Mouse (Mus musculus) hindbrain, embryonic 14.5 days (tissue): ENCODE results near the gene Nomo1. TPM values are rescaled to one million over a fixed set of nuclear protein-coding genes. Genes with fewer than 3 reads are reported as not detected.

Source experiments
- ATAC-seq: fragments of 200-750 bp; cut with Nextera tagmentation; 2 replicates; pipeline ENCODE4 v1.8.0; 2017; ENCODE audit warnings: moderate number of reproducible peaks, mild to moderate bottlenecking, moderate TSS enrichment, moderate library complexity; ENCODE audit not compliant: low FRiP score
- DNase-seq: peaks from one replicate; pipeline ENCODE4 v3.0.0-alpha.2; 2015; ENCODE audit warnings: low spot score
- H3K27ac ChIP-seq: fragments of 300-500 bp; sonication (generic); 2 replicates; pipeline ENCODE4 v1.5.1; 2014; ENCODE audit warnings: mild to moderate bottlenecking, moderate library complexity
- H3K27me3 ChIP-seq: fragments of 300-500 bp; sonication (generic); 2 replicates; pipeline ENCODE4 v1.6.1; 2014; ENCODE audit warnings: mild to moderate bottlenecking, low read length, mixed read lengths; ENCODE audit not compliant: control insufficient read depth, insufficient read depth
- H3K36me3 ChIP-seq: fragments of 300-500 bp; sonication (generic); replicated peaks from 2 replicates; pipeline ENCODE4 v1.6.1; 2014; ENCODE audit not compliant: control insufficient read depth, insufficient read depth
- H3K4me1 ChIP-seq: fragments of 300-500 bp; sonication (generic); replicated peaks from 2 replicates; pipeline ENCODE4 v1.6.1; 2014; ENCODE audit warnings: antibody characterized with exemption, low read length, mixed read lengths; ENCODE audit not compliant: control insufficient read depth, insufficient read depth
- H3K4me2 ChIP-seq: fragments of 300-500 bp; sonication (generic); replicated peaks from 2 replicates; pipeline ENCODE4 v1.6.1; 2014; ENCODE audit warnings: mild to moderate bottlenecking, moderate library complexity
- H3K4me3 ChIP-seq: fragments of 300-500 bp; sonication (generic); replicated peaks from 2 replicates; pipeline ENCODE4 v1.5.1; 2014; ENCODE audit warnings: mild to moderate bottlenecking, low read length
- H3K9ac ChIP-seq: fragments of 300-500 bp; sonication (generic); 2 replicates; pipeline ENCODE4 v1.6.1; 2014
- H3K9me3 ChIP-seq: fragments of 300-500 bp; sonication (generic); 2 replicates; pipeline ENCODE4 v1.6.1; 2016; ENCODE audit warnings: low read length; ENCODE audit not compliant: control insufficient read depth
- WGBS: fragments of 180-500 bp; shearing (Covaris S2); extraction: QIAGEN DNeasy Blood & Tissue Kit; methylation state at CpG from one replicate; pipeline ENCODE4 v1.1.7; 2014; 5-methylcytosine and 5-hydroxymethylcytosine counted together
- polyA plus RNA-seq: library from polyadenylated mRNA; unstranded; fragments of >200 nt; fragmentation: Nextera tagmentation; extraction: Ambion mirVana; gene quantifications from 2 replicates; pipeline ENCODE4 v1.2.1, GENCODE M21; 2014

The Nomo1 gene
- polyA plus RNA-seq, 1 experiment from 2014 or later, result 29.3 TPM

GRCm38 (mm10) chr7:46035468-46035867, 2.0 kb downstream of the Nomo1 start:
- Histone ChIP-seq H3K27ac (no peak overlapping the region), H3K9me3 (no peaks in the 10 kb centered on the region), H3K27me3 (no peaks in the 10 kb centered on the region), H3K4me2 (no peak overlapping the region), H3K4me1 (peaks cover 10% of the 10 kb centered on the region), H3K4me3 (no peak overlapping the region), H3K9ac (no peak overlapping the region), H3K36me3 (peaks cover 33% of the 10 kb centered on the region)
- DNase-seq (no peak), ATAC-seq (no peak)
- 81% methylated on average over 2 of the region's 2 CpGs for WGBS

GRCm38 (mm10) chr7:46037433-46037832, 3.9 kb downstream of the Nomo1 start:
- WGBS, result 94% methylated on average over 6 of the region's 6 CpGs
- DNase-seq, result no peak
- peaks cover 52% of the 10 kb centered on the region for H3K36me3 ChIP-seq
- ATAC-seq, result no peak
- no peak overlapping the region for H3K27ac ChIP-seq
- peaks cover 10% of the 10 kb centered on the region for H3K4me1 ChIP-seq
- H3K9me3 ChIP-seq, result no peaks in the 10 kb centered on the region
- H3K9ac ChIP-seq, result no peak overlapping the region
- H3K4me3 ChIP-seq, result no peak overlapping the region
- H3K4me2 ChIP-seq, result no peak overlapping the region
- H3K27me3 ChIP-seq, result no peaks in the 10 kb centered on the region

- H3K27ac ChIP-seq, result no peak overlapping the region
- no peak overlapping the region for H3K9ac ChIP-seq
- ATAC-seq, result no peak
- H3K4me2 ChIP-seq, result no peak overlapping the region
- peaks cover 3% of the 10 kb centered on the region for H3K4me1 ChIP-seq
- no peaks in the 10 kb centered on the region for H3K9me3 ChIP-seq
- peaks cover 76% of the 10 kb centered on the region for H3K36me3 ChIP-seq
- H3K27me3 ChIP-seq, result no peaks in the 10 kb centered on the region
- 69% methylated on average over 2 of the region's 2 CpGs for WGBS
- no peak for DNase-seq
- no peak overlapping the region for H3K4me3 ChIP-seq
Observed at GRCm38 (mm10) chr7:46039873-46040272, 6.4 kb downstream of the Nomo1 start.

- whole genome bisulfite sequencing, result 96% methylated on average over 10 of the region's 10 CpGs
- no peak for ATAC-seq
- Histone ChIP-seq H3K4me3 (no peak overlapping the region), H3K4me2 (no peak overlapping the region), H3K4me1 (no peaks in the 10 kb centered on the region), H3K9me3 (no peaks in the 10 kb centered on the region), H3K36me3 (peaks cover 92% of the 10 kb centered on the region), H3K27ac (no peak overlapping the region), H3K27me3 (no peaks in the 10 kb centered on the region), H3K9ac (no peak overlapping the region)
- DNase-seq, result no peak
Observed at GRCm38 (mm10) chr7:46044106-46044505, 10.6 kb downstream of the Nomo1 start.

- DNase-seq (no peak), ATAC-seq (no peak)
- Histone ChIP-seq H3K4me2 (no peak overlapping the region), H3K9ac (no peak overlapping the region), H3K4me1 (no peaks in the 10 kb centered on the region), H3K27me3 (no peaks in the 10 kb centered on the region), H3K27ac (no peak overlapping the region), H3K9me3 (no peaks in the 10 kb centered on the region), H3K36me3 (peaks cover 86% of the 10 kb centered on the region), H3K4me3 (no peak overlapping the region)
- 94% methylated on average over 11 of the region's 11 CpGs for WGBS
Observed at GRCm38 (mm10) chr7:46045882-46046281, 12.4 kb downstream of the Nomo1 start.

DNA sequence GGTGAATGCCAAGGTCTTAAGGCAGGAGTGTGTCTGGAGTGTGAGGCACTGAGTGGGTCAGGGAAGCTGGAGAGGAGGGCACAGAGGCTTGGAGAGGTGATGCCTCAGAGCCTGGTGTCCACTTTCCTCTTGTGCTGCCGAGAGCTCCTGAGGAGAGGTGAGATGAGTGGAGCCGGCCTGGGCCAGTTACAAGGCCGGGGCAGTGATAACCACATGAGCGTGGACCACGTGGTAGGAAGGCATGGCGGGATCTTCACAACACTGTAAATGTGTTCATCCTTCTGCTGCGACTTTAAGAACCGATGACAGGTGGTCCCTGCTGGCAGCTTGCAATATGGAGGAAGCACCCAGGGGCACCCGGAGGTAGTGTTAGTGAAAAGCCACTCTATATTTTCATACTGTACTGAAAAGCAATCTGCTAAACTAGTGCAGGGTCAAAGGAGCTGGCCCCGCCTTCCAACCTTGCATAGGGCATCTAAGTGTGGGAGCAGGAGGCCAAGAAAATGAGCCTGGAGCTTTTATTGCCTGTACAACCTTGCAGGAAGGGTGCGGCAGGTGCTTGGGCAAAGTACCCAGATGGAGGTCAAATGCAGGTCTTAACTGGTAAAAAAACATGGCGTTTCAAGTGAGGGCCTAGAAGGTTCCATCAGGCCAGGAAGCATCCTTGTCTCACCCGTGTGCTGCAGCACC, 14.5 kb downstream of the Nomo1 start:
- H3K9ac ChIP-seq, result no peak overlapping the region
- H3K27me3 ChIP-seq, result no peaks in the 10 kb centered on the region
- H3K9me3 ChIP-seq, result no peaks in the 10 kb centered on the region
- 94% methylated on average over 13 of the region's 13 CpGs for WGBS
- peaks cover 79% of the 10 kb centered on the region for H3K36me3 ChIP-seq
- H3K27ac ChIP-seq, result no peak overlapping the region
- H3K4me3 ChIP-seq, result no peak overlapping the region
- DNase-seq, result no peak
- H3K4me1 ChIP-seq, result no peaks in the 10 kb centered on the region
- ATAC-seq, result no peak
- no peak overlapping the region for H3K4me2 ChIP-seq

DNA sequence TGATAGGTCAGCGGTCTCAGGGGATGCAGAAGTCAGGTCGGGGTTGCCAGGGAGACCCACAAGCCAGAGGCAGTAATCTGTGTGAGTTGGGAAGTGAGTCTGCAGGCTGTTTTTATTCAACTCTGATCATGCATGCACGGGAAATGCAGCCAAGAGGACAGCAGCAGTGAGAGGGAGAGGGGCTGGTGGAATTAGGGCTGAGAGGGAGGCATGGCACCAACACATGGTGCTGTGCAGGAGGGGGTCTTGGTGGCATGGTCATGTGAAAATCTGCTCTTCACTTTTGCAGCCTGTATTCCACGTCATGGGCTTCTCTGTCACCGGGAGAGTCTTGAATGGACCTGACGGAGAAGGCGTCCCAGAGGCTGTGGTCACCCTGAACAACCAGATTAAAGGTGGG, 16.5 kb downstream of the Nomo1 start:
- H3K27me3 ChIP-seq, result no peaks in the 10 kb centered on the region
- H3K4me3 ChIP-seq, result no peak overlapping the region
- no peak for DNase-seq
- ATAC-seq, result no peak
- peaks cover 79% of the 10 kb centered on the region for H3K36me3 ChIP-seq
- no peak overlapping the region for H3K4me2 ChIP-seq
- H3K4me1 ChIP-seq, result no peaks in the 10 kb centered on the region
- H3K27ac ChIP-seq, result no peak overlapping the region
- no peaks in the 10 kb centered on the region for H3K9me3 ChIP-seq
- WGBS, result 72% methylated on average over 7 of the region's 7 CpGs
- no peak overlapping the region for H3K9ac ChIP-seq

GRCm38 (mm10) chr7:46052161-46052821, 18.8 kb downstream of the Nomo1 start:
- WGBS, result 94% methylated on average over 4 of the region's 4 CpGs
- H3K4me2 ChIP-seq, result no peak overlapping the region
- H3K27ac ChIP-seq, result no peak overlapping the region
- ATAC-seq, result no peak
- no peak overlapping the region for H3K9ac ChIP-seq
- H3K27me3 ChIP-seq, result no peaks in the 10 kb centered on the region
- H3K9me3 ChIP-seq, result no peaks in the 10 kb centered on the region
- DNase-seq, result no peak
- peaks cover 81% of the 10 kb centered on the region for H3K36me3 ChIP-seq
- H3K4me3 ChIP-seq, result no peak overlapping the region
- H3K4me1 ChIP-seq, result no peaks in the 10 kb centered on the region

GRCm38 (mm10) chr7:46053566-46053965, 20.1 kb downstream of the Nomo1 start:
- H3K27ac ChIP-seq, result no peak overlapping the region
- no peak for DNase-seq
- 79% methylated on average over 3 of the region's 3 CpGs for WGBS
- H3K4me1 ChIP-seq, result no peaks in the 10 kb centered on the region
- H3K27me3 ChIP-seq, result no peaks in the 10 kb centered on the region
- no peak overlapping the region for H3K9ac ChIP-seq
- ATAC-seq, result no peak
- H3K9me3 ChIP-seq, result no peaks in the 10 kb centered on the region
- no peak overlapping the region for H3K4me2 ChIP-seq
- peaks cover 78% of the 10 kb centered on the region for H3K36me3 ChIP-seq
- no peak overlapping the region for H3K4me3 ChIP-seq
